Mouse (Mus musculus): ENCODE data around the gene Pdia4. TPM values are rescaled to one million over a fixed set of nuclear protein-coding genes. Genes with fewer than 3 reads are reported as not detected.
A peak's percentile ranks its signal among the peaks of the same experiment; 100 is the strongest.

The Pdia4 gene
- polyA plus RNA-seq, 1 experiment from 2014 or later: 209 TPM

DNA sequence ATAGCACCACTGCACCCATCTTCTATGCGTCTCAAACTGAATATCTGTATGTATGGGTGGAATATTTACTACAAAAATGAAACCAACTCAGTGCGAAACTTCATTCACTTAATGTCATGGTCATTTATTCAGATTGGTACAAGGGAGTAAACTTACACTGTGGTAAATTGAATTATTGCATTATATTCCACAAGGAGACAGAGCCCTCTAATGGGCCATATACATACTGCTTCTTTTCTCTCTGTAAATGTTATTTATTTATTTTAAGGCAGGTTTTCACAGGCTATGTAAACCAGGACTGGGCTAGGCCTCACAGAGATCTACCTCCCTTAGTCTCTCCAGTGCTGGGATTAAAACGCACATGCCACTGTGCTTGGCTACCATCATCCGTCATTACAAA is 14.2 kb upstream of the Pdia4 start:
- Histone ChIP-seq H3K9me3 (replicated peaks; ENCODE audit: low read length) (no peaks in the 10 kb centered on the region), H3K4me3 (replicated peaks; ENCODE audit: low read depth, low read length) (no peak overlapping the region), H3K36me3 (ENCODE audit: insufficient read depth, low read length) (no peaks in the 10 kb centered on the region), H3K9ac (ENCODE audit: low read depth, low read length) (no peak overlapping the region), H3K4me1 (replicated peaks; ENCODE audit: insufficient read depth, low read length) (no peaks in the 10 kb centered on the region), H3K27ac (no peak overlapping the region), H3K4me2 (ENCODE audit: low read length) (no peak overlapping the region), H3K27me3 (ENCODE audit: insufficient read depth, low read length) (no peaks in the 10 kb centered on the region)
- 88% methylated on average over 4 of the region's 4 CpGs for WGBS
- ATAC-seq (replicated peaks; ENCODE audit: low FRiP score, low read depth): no peak
- no peak for DNase-seq (ENCODE audit: low spot score)
- TF ChIP-seq CTCF (IDR thresholded peaks at IDR 0.05; ENCODE audit: low read depth): peak; percentile 26; the same call in 1 of the 2 replicates

DNA sequence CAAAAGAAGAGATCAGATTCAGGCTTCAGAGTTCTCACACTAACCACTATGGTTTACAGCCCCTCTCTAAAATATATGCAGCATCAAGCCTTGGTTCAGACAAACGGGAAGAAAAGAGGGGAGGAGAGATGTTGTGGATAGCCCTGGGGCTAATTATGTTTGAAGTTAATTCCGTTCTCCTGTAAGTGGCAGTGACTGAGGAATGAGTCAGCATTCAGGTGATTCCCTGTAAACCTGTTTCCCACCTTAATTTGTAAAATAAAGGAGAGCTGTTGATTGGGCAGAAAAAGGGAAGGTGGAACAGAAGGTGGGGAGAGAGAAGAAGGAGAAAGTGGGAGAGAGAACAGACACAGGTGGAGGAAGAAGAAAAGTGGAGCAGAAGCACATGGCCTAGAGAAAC is 11.0 kb upstream of the Pdia4 start:
- no peaks in the 10 kb centered on the region for H3K4me1 ChIP-seq (replicated peaks; ENCODE audit: insufficient read depth, low read length)
- no peak for DNase-seq (ENCODE audit: low spot score)
- H3K4me2 ChIP-seq (ENCODE audit: low read length): no peak overlapping the region
- WGBS: 59% methylated on average over 2 of the region's 2 CpGs
- no peak for ATAC-seq (replicated peaks; ENCODE audit: low FRiP score, low read depth)
- TF ChIP-seq CTCF (IDR thresholded peaks at IDR 0.05; ENCODE audit: low read depth): no peak
- no peak overlapping the region for H3K27ac ChIP-seq
- no peaks in the 10 kb centered on the region for H3K9me3 ChIP-seq (replicated peaks; ENCODE audit: low read length)
- no peak overlapping the region for H3K4me3 ChIP-seq (replicated peaks; ENCODE audit: low read depth, low read length)
- no peaks in the 10 kb centered on the region for H3K27me3 ChIP-seq (ENCODE audit: insufficient read depth, low read length)
- H3K36me3 ChIP-seq (ENCODE audit: insufficient read depth, low read length): peaks cover 5% of the 10 kb centered on the region; the same call in 1 of the 2 replicates
- H3K9ac ChIP-seq (ENCODE audit: low read depth, low read length): no peak overlapping the region

- H3K36me3 ChIP-seq (ENCODE audit: insufficient read depth, low read length): peaks cover 5% of the 10 kb centered on the region; the same call in 1 of the 2 replicates
- ATAC-seq (replicated peaks; ENCODE audit: low FRiP score, low read depth) (no peak), DNase-seq (ENCODE audit: low spot score) (no peak)
- no peaks in the 10 kb centered on the region for H3K9me3 ChIP-seq (replicated peaks; ENCODE audit: low read length)
- TF ChIP-seq CTCF (IDR thresholded peaks at IDR 0.05; ENCODE audit: low read depth): no peak
- no peak overlapping the region for H3K4me2 ChIP-seq (ENCODE audit: low read length)
- H3K4me1 ChIP-seq (replicated peaks; ENCODE audit: insufficient read depth, low read length): no peaks in the 10 kb centered on the region
- H3K27me3 ChIP-seq (ENCODE audit: insufficient read depth, low read length): no peaks in the 10 kb centered on the region
- 92% methylated on average over 6 of the region's 6 CpGs for WGBS
- H3K4me3 ChIP-seq (replicated peaks; ENCODE audit: low read depth, low read length): no peak overlapping the region
- no peak overlapping the region for H3K27ac ChIP-seq
- no peak overlapping the region for H3K9ac ChIP-seq (ENCODE audit: low read depth, low read length)
Measured at GRCm38 (mm10) chr6:47821776-47822175, 8.5 kb upstream of the Pdia4 start.

GRCm38 (mm10) chr6:47821236-47821635 is 8.0 kb upstream of the Pdia4 start:
- Histone ChIP-seq H3K4me1 (replicated peaks; ENCODE audit: insufficient read depth, low read length) (no peaks in the 10 kb centered on the region), H3K27ac (no peak overlapping the region), H3K36me3 (ENCODE audit: insufficient read depth, low read length) (peaks cover 5% of the 10 kb centered on the region; the same call in 1 of the 2 replicates), H3K4me3 (replicated peaks; ENCODE audit: low read depth, low read length) (no peak overlapping the region), H3K9ac (ENCODE audit: low read depth, low read length) (no peak overlapping the region), H3K27me3 (ENCODE audit: insufficient read depth, low read length) (no peaks in the 10 kb centered on the region), H3K9me3 (replicated peaks; ENCODE audit: low read length) (no peaks in the 10 kb centered on the region), H3K4me2 (ENCODE audit: low read length) (no peak overlapping the region)
- DNase-seq (ENCODE audit: low spot score) (no peak), ATAC-seq (replicated peaks; ENCODE audit: low FRiP score, low read depth) (no peak)
- TF ChIP-seq CTCF (IDR thresholded peaks at IDR 0.05; ENCODE audit: low read depth): no peak
- 95% methylated on average over 5 of the region's 5 CpGs for WGBS

GRCm38 (mm10) chr6:47819626-47820325 is 6.5 kb upstream of the Pdia4 start:
- 91% methylated on average over 23 of the region's 23 CpGs for WGBS
- no peak for ATAC-seq (replicated peaks; ENCODE audit: low FRiP score, low read depth)

DNA sequence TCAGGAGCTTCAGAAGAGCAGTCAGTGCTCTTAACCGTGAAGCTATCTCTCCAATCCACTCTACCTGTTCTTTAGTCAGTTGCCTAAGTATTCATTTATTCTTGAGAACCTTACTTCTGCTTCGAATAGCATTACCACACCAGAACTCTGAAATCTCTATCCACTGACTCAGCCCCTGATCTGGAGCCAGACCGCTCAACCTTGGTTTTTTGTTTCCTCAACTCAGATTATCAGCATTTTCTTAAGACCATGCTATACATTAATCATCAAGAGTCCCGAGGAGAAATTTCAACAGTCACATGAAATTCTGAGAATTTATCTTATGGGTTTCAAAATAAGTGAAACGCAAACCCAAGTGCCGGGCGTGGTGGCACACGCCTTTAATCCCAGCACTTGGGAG is 5.5 kb upstream of the Pdia4 start:
- H3K4me1 ChIP-seq (replicated peaks; ENCODE audit: insufficient read depth, low read length): no peaks in the 10 kb centered on the region; the same call in 1 of the 2 replicates
- H3K27me3 ChIP-seq (ENCODE audit: insufficient read depth, low read length): no peaks in the 10 kb centered on the region
- H3K4me2 ChIP-seq (ENCODE audit: low read length): no peak overlapping the region
- no peak overlapping the region for H3K4me3 ChIP-seq (replicated peaks; ENCODE audit: low read depth, low read length)
- H3K27ac ChIP-seq: no peak overlapping the region
- peaks cover 5% of the 10 kb centered on the region; the same call in 1 of the 2 replicates for H3K36me3 ChIP-seq (ENCODE audit: insufficient read depth, low read length)
- no peak for TF ChIP-seq CTCF (IDR thresholded peaks at IDR 0.05; ENCODE audit: low read depth)
- no peaks in the 10 kb centered on the region for H3K9me3 ChIP-seq (replicated peaks; ENCODE audit: low read length)
- DNase-seq (ENCODE audit: low spot score) (no peak), ATAC-seq (replicated peaks; ENCODE audit: low FRiP score, low read depth) (no peak)
- no peak overlapping the region for H3K9ac ChIP-seq (ENCODE audit: low read depth, low read length)
- 93% methylated on average over 8 of the region's 8 CpGs for WGBS

More at GRCm38 (mm10) chr6:47819626-47820325, 6.5 kb upstream of the Pdia4 start:
- Histone ChIP-seq H3K27me3 (ENCODE audit: insufficient read depth, low read length) (no peaks in the 10 kb centered on the region), H3K4me2 (ENCODE audit: low read length) (no peak overlapping the region), H3K4me1 (replicated peaks; ENCODE audit: insufficient read depth, low read length) (no peaks in the 10 kb centered on the region), H3K36me3 (ENCODE audit: insufficient read depth, low read length) (peaks cover 5% of the 10 kb centered on the region; the same call in 1 of the 2 replicates), H3K4me3 (replicated peaks; ENCODE audit: low read depth, low read length) (no peak overlapping the region), H3K9ac (ENCODE audit: low read depth, low read length) (no peak overlapping the region), H3K27ac (no peak overlapping the region), H3K9me3 (replicated peaks; ENCODE audit: low read length) (no peaks in the 10 kb centered on the region)
- TF ChIP-seq CTCF (IDR thresholded peaks at IDR 0.05; ENCODE audit: low read depth): no peak
- no peak for DNase-seq (ENCODE audit: low spot score)
